8 mouse cellular contexts compared by ENCODE assay signal in the genomic region with DNA sequence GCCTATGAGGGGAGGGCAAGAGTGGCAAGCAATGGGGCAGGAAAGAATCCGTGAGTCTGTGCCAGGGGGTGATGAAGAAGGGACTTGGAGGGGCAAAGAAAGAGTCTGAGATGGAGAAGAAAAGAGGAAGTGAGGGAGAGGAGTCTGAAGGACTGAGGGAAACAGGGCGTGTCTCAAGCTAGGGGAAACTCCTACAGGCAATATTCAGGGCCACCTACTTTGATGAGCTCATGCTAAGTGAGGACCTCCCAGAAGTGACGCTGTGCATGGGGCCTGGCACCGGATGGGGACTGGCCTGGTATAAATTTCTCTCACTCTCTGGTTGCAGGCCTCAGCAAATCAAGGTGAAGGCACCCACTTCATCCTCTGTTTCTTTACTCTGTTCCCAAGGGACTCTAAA. TPM values are rescaled to one million over a fixed set of nuclear protein-coding genes. Genes with fewer than 3 reads are reported as not detected.
DNase-seq lines count a peak whose midpoint lies in the region; ATAC-seq and TF ChIP-seq lines count a peak whose summit lies in the region.

No protein-coding gene starts in this region.

- peaks cover 35% of the 10 kb centered on the region for H3K36me3 ChIP-seq in G1E (replicated peaks)

- ATAC-seq in G1E (ENCODE audit: extremely low read depth, insufficient number of reproducible peaks, low FRiP score, poor library complexity, severe bottlenecking) = peak; percentile 97

- peak overlapping the region; percentile 71 for H3K4me3 ChIP-seq in G1E (ENCODE audit: low read depth, low read length)

- DNase-seq in 416B (ENCODE audit: low read depth) (peak; percentile 88), G1E (ENCODE audit: low spot score) (peak; percentile 79), liver (peak; percentile 13)
- DNase-seq in naive thymus-derived CD4-positive, alpha-beta T cell, adult 2 months (ENCODE audit: low read depth) = peak; percentile 91
- DNase-seq in cerebellum, adult 9-11 months = no peak
- no peak for DNase-seq in cerebellum, postnatal 4 days (ENCODE audit: low spot score in 2 of 2)
- DNase-seq in adrenal gland, adult 18-20 months (ENCODE audit: low spot score in 2 of 2) = no peak
- no peak for DNase-seq in urinary bladder, postnatal 10 days (ENCODE audit: low spot score)

- H3K4me1 ChIP-seq in G1E (ENCODE audit: insufficient read depth, low read depth, low read length) = peaks cover 44% of the 10 kb centered on the region

- TF ChIP-seq CTCF in G1E (IDR thresholded peaks at IDR 0.05; ENCODE audit: low read depth, low read length) = no peak

- H3K27me3 ChIP-seq in G1E (ENCODE audit: insufficient read depth, low read length) = no peaks in the 10 kb centered on the region

- no peaks in the 10 kb centered on the region for H3K9me3 ChIP-seq in G1E (replicated peaks)

RNA-seq across cellular contexts. Expression of gene Raet1d, which starts 53.9 kb away (rescaled TPM):
- not detected in 2 replicates for total RNA-seq in G1E (2014; fragmentation: Nextera tagmentation)
- not detected in 2 replicates for total RNA-seq in G1E (2017)
- polyA plus RNA-seq in G1E (2012) = not detected in 2 replicates
- not detected for total RNA-seq in adrenal gland, adult 18-20 months (2021)

Comparison
In these comparisons a context has a peak if more than half of its experiments do, and no peak if none do; other contexts are left out.
1. DNase-seq: peak in 416B (single experiment), G1E (single experiment), liver (single experiment) and naive thymus-derived CD4-positive, alpha-beta T cell, adult 2 months (single experiment); none in cerebellum, adult 9-11 months (single experiment), cerebellum, postnatal 4 days (0 of 2), adrenal gland, adult 18-20 months (0 of 2) and urinary bladder, postnatal 10 days (single experiment).